ENCODE assay signal across 18 mouse cellular contexts in genomic region chr6:72176004-72176403, GRCm38 (mm10). TPM values are rescaled to one million over a fixed set of nuclear protein-coding genes. Genes with fewer than 3 reads are reported as not detected.
"Had no signal": no experiment of that assay in that cellular context is flagged by ENCODE, and none has a peak within 500 bp of the region (broad histone marks: within the 10 kb centered on the region; RNA-seq: fewer than 3 reads in every experiment).

No protein-coding gene starts in this region.

- H3K4me3 ChIP-seq: midbrain, embryonic 10.5 days; midbrain, embryonic 12.5 days; myocyte; neural tube, embryonic 13.5 days; neural tube, embryonic 15.5 days had no signal

- H3K4me1 ChIP-seq: neural tube, embryonic 13.5 days; neural tube, embryonic 15.5 days had no signal

- H3K9me3 ChIP-seq: midbrain, embryonic 10.5 days; midbrain, embryonic 12.5 days; neural tube, embryonic 13.5 days; neural tube, embryonic 15.5 days had no signal

- ATAC-seq: midbrain, embryonic 16.5 days had no signal

- H3K27me3 ChIP-seq: midbrain, embryonic 12.5 days; neural tube, embryonic 13.5 days; neural tube, embryonic 15.5 days had no signal

- H3K9ac ChIP-seq: lung, embryonic 14.5 days; midbrain, embryonic 12.5 days; neural tube, embryonic 13.5 days; neural tube, embryonic 15.5 days had no signal

- DNase-seq: lung, adult 18-20 months; lung, embryonic 14.5 days; lung, postnatal 4 days; retina, postnatal 1 day; right cerebral cortex, adult 18-20 months; right cerebral cortex, postnatal 25 days; right cerebral cortex, postnatal 4 days; spleen, adult 18-20 months; thymus, adult 18-20 months; thymus, postnatal 14 days; thymus, postnatal 36 days had no signal

- H3K27ac ChIP-seq: midbrain, embryonic 10.5 days; neural tube, embryonic 13.5 days; neural tube, embryonic 15.5 days had no signal

- H3K4me2 ChIP-seq: lung, embryonic 14.5 days; neural tube, embryonic 13.5 days; neural tube, embryonic 15.5 days had no signal

- H3K36me3 ChIP-seq: midbrain, embryonic 10.5 days; midbrain, embryonic 12.5 days; neural tube, embryonic 13.5 days; neural tube, embryonic 15.5 days had no signal

RNA-seq across cellular contexts. Expression of gene Atoh8, which starts 59.4 kb away (rescaled TPM):
- total RNA-seq: megakaryocyte-erythroid progenitor cell, adult 5-6 weeks had no signal
